Mouse (Mus musculus) left cerebral cortex, postnatal 25 days (tissue): ENCODE measurements around the gene Acvr2b. TPM values are rescaled to one million over a fixed set of nuclear protein-coding genes. Genes with fewer than 3 reads are reported as not detected.

ENCODE experiments used
- total RNA-seq, 2 experiments: library from RNA; stranded (reverse); gene quantifications; 2 replicates each; pipeline ENCODE4 v1.2.3; 2021

The Acvr2b gene
- total RNA-seq, 2 experiments from 2014 or later: 14.9 to 17.7 TPM

Other genes starting within 250 kb of the Acvr2b start
- 1 to 10 TPM; 1.3 to 1.9 TPM for gene Acaa1b, start 245.0 kb upstream of the Acvr2b start, total RNA-seq
- not detected for gene Gm47289, start 243.0 kb upstream of the Acvr2b start, total RNA-seq
- gene Slc22a13, start 193.0 kb upstream of the Acvr2b start, total RNA-seq: not detected
- gene Oxsr1, start 79.7 kb upstream of the Acvr2b start, total RNA-seq: 10 to 100 TPM; 28.0 to 31.4 TPM
- gene Acaa1a, start 62.4 kb upstream of the Acvr2b start, total RNA-seq: 10 to 100 TPM; 71.4 to 72.6 TPM
- 1 to 10 TPM; 5.4 to 7.3 TPM for gene Myd88, start 60.7 kb upstream of the Acvr2b start, total RNA-seq
- 1 to 10 TPM; 3.3 to 3.8 TPM for gene Xylb, start 44.7 kb upstream of the Acvr2b start, total RNA-seq
- not detected for gene Slc22a14, start 36.6 kb upstream of the Acvr2b start, total RNA-seq
- 10 to 100 TPM; 24.7 to 25.6 TPM for gene Exog, start 42.8 kb downstream of the Acvr2b start, total RNA-seq
- gene Scn5a, start 176.9 kb downstream of the Acvr2b start, total RNA-seq: 1 to 10 TPM; 2.9 to 5.1 TPM